Mouse (Mus musculus) ovary, postnatal 36 days (tissue): ENCODE measurements at regions not wholly inside any gene's neighbourhood (a gene's known extent, or its start where the extent isn't known, plus 50 kb on each side); places are given as distances from the start of the nearest gene placed in this dataset.

Source experiments
- DNase-seq: peaks from one replicate; pipeline ENCODE4 v3.0.0; 2022; ENCODE audit warnings: low spot score, mixed read lengths

DNA sequence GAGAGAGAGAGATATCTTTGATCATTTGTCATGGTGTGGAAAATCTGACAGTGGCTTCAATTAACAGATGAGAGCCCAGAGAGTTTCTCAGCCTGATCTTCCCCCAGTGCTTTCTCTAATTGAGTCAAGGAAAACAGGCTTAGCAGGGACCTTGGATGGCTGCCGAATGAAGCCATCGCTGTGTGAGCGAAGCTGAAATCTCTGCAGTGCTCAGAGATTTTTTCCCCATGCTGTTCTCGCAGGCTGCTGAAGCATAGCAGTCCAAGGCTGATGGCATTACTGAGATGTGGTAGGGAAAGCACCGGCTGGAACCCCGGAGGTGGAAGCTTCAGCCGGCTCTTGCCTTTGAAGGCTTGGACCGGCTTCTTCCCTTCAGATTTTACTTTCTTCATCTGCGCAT lies 455.1 kb downstream of the Slc4a3 start:
- no peak for DNase-seq

DNA sequence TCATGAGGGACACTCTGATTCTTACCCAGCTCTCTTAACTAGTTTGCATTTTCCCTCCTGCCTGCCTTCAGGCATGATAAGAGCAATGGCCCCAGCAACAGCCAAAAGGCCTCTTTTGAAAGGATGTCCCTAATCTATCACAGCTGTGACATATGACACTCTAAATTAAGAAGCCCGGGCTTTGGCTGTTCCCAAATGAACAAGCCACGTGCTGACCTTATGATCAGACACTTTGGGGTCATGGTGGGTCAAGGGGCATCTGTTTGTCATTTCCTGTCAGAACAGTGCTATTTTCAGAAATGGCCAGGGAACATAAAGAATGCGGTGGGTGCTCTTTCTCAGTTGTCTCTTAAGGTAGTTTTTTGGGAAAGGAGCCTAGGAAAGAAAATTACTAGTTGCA lies 463.5 kb downstream of the Slc4a3 start:
- DNase-seq = no peak

DNA sequence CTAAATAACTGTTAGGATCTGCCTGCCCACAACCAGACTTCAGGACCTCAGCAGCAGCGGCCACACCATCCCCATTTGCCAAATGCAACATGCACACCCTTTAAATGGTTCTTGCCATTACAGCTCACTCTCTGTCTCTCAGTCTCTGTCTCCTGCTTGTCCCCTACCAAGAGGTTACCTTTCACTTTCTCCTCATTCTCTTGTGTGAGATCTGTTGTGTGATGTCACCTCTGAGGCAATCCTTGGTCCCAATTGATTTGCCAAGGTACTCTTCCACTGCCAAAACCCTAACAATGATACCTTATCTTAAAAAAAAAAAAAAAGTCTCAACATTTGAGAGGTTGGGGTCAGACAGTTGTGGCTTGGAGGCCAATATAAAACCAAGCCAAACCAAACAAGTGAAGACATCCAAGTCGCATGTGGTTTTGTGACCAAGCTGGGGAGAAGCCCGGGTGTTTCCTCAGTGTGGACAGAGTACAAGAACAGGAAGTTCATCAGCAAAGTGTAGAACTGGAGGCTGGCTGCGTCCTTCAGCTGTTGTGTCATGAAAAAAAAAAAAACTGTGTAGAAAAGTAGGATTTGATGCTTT lies 464.2 kb downstream of the Slc4a3 start:
- DNase-seq = no peak

DNA sequence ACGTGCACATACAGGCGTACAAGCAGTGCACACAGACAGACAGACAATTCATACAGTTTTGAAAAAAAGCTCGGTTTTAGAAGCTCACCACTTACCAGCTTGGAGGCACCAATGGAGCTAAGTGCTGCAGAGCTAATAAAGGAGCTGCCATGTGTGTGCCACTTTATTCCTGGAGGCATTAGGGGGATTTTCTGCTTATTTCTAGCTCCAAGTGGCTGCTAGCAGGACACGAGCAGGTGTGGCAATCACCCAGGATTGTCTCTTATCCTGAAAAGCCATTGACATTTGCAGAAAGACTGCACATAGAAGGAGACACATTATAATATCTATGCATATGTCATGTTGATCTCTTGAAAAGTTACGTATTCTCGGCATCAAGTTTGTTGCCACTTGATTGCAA lies 472.5 kb downstream of the Slc4a3 start:
- no peak for DNase-seq

DNA sequence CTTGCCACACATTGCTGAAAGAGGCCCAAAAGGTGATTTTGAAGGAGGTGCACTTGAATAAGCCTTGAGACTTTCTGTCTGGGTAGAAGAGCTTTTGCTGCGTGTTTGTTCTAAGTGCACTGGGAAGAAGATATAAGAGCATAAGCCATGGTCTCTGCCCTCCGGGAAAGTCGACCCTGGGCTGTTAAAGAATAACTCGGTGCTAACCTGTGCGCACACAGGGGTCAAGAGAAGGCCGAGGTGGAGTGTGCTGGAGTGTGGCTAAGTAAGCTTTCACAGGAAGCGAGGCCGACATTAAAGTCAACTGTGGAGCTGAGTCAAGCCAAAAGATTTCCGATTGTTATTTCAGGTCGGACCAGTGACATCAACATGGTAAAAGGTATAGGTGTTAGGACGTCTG lies 473.0 kb downstream of the Slc4a3 start:
- no peak for DNase-seq

DNA sequence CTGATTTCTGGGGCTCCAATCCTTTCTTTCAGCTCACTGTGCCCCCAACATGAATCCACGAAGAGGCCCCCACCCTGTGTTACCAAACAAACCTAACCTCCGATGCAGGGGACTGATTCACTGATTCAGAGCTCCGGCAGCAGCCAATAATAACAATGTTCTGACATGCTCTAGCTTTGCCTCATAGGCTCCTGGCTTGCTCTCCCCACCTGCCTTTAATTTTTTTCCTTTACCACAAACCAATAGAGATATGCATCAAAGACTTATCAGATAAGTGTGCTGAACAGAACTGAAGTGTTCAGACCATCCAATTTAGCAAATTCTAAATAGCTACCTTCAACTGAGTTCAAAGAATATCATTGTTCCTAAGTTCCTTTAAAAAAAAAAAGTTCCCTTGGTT lies 478.6 kb downstream of the Slc4a3 start:
- no peak for DNase-seq

DNA sequence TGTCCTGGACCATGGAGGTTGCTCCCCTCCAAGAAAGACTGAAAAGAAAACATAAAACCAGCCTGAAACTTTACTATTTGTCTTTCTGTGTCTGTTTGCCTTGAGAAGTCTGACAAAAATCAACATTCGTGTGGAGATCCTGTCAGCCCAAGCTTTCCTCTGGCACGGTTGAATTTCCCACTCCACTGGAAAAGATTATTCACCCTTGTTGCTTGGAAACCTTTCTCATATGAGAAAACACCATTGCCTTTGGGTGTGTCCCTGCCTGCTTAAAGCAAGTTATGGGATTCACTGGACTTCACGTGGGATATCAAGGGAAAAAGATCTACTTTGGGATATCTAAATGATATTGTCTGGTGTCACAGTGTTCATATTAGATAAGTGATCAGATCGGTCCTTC lies 479.3 kb downstream of the Slc4a3 start:
- no peak for DNase-seq

DNA sequence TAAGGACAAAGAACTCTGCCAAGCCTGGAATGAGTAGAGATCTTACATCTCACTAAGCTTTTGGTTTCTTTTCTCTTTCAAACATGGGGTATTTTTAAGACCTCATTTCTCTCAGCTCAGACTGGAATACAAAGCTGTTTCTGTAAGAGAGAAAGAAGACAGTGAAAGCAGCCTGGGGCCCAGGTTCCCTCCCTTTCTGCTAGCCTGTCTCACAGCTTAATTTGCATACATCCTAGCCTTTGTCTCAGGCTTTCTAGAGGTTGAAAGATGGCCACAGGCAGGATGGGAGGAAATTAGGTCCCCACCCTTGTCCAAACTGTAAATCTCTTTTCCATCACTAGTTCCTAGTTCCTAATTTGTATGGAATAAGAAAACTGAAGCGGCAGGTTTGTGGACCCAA lies 483.0 kb downstream of the Slc4a3 start:
- no peak for DNase-seq

DNA sequence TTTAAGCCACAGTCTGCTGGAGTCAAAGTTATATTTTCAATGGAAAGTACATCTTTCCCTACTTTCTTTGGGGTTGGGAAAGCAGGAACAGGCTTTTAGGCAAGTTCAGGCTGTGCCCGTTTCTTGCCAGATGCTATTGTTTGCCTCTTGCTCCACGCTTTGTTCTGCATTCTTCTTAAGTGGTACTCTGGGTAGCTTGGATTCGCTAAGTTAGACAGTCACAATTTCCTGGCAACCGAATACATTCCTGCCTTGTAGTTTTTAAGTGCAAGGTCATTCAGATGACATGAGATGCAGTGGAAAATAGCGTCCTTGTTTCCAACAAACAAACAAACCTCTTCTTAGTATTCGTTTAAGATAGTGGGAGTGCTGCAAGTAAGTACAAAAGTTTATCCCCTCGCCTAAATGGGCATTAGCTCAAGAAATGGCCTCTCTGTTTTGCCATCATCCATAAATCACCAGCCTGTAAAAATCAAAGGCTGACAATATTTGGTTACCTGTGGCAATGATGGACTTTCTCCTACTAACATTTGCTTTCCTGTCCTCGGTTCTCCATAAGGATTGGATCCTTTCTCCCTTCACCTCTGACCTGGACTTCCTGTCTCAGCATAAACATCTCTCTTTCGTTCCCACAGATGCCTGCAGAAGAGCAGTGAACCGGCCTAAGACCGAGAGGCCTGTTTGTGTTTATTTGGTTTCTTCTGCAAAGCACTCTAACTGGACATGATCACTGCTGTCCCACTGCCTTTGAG lies 485.3 kb downstream of the Slc4a3 start:
- DNase-seq = no peak

DNA sequence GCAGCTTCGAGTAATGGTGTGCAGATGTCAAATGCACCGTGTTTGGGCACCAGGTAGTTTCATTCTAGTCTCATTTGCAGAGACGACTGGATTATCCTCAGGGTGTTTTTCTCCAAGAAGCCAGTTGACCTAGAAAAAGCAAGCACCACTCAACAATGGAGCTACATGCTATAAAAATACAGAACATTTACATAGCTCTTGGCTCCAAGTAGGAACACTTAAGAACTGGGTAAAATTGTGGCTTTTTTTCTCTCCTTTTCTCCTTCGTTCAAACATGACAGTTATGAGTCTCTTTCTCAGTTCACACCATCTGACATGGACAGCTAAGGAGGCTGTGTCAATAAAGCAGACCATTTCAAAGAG lies 485.8 kb downstream of the Slc4a3 start:
- no peak for DNase-seq

DNA sequence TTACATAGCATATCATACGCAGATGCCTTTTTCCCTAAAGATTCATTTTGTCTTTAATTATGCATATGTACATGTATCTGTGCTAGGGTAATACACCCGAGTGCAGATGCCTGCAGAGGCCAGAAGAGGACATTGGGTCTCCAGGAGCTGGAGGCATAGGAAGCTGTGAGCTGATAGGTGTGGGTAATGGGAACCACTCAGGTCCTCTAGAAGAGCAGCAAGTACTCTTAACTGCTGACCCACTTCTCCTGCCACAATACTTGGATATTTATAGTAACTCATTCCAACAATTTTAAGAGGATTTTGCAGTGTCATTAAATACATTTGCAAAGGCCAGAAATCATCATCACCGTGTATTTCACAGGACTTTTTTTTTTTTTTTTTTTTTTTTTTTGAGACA lies 486.6 kb downstream of the Slc4a3 start:
- no peak for DNase-seq

DNA sequence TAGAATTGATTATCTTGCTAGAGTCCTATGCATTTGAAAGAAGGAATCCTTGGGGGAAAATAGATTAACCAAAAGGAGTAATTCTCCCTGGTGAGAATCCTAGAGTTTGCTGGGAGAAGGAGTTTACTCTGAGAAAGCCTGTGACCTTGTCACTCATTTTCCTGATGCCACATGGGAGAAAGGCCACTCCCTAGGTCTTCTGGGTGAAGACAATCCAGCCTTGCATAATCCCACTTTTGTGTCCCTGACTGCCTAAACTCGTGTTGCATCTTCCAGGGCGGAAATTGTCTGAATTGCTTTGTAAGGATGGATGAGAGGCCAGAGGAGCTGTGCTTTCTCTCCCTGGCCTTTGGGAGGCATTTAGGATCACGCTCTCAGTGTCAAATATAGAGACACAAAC lies 490.2 kb downstream of the Slc4a3 start:
- no peak for DNase-seq

DNA sequence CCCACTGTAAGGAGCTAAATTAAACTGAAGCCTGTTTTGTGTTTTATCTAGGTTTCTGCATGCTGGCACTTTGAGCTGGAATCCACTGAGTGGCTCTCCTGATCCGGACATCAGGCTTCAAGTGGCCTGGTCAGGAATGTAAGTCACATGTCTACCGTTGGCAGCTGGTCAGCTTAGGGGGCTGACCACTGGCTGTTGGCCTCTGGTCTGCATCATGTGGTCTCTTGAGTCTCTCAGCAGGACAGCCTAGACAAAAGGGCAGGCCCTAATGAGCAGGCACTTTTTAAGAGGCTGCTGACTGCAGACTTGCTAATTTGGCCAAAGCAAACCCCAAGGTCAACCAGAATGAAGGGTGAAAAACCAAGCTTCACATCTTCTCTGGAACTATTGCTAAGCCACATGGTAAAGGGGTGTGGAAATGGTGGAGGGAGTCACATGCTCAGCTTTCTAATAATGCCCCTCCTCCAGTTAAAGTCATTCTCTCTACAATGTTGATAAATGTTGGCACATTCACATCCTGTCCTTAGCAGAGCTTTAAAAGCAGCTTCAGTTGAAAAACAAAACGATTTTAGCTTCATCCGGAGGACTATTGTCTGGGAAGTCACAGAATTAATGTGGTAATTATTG lies 493.1 kb downstream of the Slc4a3 start:
- peak; percentile 17 for DNase-seq

DNA sequence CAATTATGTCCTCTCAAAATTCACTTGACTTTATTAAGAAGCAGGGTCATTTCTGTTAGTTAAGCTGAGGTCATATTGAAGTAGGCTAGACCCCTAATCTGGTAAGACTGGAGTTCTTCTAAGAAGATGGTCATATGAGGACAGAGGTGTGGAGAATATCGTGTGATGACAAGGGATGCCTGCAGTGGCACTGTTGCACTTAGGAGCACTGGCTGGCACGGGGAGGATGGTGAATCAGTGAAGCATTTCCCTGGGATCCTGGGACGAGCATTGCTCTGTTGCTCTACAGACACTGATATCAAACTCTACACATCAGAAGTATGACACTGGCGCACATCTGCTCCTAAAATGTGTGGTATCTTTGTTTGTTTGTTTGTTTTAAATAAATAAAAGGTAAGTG lies 493.6 kb downstream of the Slc4a3 start:
- no peak for DNase-seq

DNA sequence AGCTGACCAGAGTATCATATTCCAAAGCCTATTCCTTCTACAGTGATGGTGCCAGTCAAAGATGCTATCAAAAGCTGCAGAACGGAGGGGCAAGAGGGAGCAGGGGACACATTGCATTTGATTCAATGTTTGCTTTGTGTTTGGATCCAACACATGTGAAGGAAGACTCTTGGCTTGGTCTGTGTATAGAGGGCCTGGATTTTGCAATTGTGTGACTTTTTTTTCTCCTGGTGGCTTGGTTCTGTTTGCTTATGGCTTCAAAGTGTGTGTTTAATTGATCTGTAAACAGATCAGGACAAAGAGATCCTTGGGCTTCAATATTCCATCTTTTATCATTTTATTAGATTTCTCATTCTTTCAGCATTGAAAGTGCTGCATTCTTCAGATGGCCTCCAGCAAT lies 504.2 kb downstream of the Slc4a3 start:
- DNase-seq = no peak

DNA sequence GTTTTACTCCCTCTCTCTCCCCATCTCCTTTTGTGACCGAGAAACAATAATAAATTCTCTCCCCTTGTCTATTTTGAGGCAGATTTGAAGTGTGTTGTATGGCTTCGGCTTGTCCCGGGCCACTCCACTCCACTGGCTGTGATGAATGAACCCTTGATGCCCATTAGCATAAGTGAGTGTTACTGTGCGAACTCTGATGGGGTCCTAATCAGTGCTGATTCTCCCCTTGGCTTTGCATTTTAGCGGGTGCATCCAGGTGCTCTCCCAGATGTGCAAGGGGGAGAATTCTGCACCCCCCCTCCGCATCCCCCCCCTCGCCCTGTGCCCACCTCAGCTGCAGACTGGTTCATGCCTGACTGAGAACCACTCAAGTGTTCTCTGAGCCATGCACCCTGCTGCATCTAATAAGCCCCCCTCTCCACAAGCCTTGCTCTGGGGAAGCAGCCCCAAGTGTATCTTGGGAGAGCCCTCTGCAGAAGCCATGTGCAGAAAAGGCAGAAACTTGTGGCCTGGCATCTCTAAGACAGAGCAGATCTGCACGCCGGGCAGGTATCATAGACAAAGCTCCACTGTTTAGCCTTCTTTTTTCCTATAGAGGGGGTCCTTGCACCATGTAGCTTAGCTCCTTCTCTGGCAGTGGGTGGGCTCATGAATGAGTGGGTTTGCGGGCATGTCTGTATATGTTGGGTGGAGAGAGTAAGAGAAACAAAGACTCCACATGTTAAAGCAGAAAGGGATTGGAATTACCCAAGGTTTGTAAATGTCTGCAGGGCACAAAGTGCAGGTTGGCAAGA lies 507.5 kb downstream of the Slc4a3 start:
- DNase-seq = no peak

DNA sequence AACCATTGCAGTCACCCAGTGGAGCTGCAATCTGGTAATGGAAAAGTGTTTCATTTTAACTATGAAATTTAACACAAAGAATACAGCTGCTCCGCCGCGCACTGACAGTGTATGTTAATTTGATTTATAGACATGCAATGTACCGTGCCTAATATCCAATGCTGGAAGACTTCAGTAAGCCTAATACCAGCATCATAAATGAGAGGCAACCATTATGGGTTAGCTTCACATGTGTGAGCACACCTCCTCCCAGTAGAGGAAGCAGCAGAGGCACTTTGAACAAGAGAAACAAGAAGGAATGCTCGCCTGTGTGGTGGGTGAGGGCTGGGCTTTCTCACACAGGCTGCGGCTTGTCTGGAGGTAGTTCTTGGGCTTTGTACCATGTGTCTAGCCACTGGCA lies 519.7 kb downstream of the Slc4a3 start:
- DNase-seq = no peak

DNA sequence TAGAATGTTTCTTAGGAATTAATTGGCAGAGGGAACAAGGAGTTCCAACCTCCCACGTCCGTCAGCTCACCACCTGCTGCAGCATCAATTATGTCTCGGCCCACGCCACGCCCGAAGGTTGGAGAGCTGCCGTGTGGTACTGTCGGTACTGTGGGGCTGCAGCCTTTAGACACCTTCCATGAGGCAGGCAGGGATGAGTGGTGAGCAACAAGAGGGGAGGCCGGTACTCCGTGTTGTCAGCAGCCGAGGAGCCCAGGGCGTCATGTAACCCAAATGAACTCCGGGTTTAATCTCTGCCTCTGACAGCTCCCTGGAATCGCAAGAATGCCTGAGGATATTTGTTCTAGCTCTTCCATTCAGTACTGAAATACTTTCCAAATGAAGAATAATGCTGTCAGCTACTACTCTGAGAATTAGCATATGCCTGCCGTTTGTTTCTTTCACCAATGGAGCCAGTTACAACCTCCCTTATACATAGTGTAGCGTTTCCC lies 524.8 kb downstream of the Slc4a3 start:
- peak; percentile 14 for DNase-seq

DNA sequence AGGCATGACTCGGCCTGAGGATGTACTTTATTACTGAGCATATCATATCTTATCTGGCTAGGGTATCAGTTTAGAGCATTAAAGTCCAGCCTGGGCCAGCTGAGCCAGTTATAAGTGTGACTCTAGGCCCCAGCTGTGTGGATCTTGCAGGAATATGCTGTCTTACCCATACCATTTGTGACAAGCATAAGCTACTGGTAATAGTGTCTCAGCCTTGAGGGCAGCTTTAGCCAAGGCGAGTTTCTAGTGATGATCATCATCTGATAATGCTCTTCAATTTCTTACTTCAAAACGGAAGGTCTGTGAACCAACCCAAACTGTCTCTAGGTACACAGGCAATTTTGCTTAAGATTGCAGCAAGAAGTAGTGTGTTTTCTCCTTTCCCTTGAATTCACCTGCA lies 529.1 kb downstream of the Slc4a3 start:
- no peak for DNase-seq

DNA sequence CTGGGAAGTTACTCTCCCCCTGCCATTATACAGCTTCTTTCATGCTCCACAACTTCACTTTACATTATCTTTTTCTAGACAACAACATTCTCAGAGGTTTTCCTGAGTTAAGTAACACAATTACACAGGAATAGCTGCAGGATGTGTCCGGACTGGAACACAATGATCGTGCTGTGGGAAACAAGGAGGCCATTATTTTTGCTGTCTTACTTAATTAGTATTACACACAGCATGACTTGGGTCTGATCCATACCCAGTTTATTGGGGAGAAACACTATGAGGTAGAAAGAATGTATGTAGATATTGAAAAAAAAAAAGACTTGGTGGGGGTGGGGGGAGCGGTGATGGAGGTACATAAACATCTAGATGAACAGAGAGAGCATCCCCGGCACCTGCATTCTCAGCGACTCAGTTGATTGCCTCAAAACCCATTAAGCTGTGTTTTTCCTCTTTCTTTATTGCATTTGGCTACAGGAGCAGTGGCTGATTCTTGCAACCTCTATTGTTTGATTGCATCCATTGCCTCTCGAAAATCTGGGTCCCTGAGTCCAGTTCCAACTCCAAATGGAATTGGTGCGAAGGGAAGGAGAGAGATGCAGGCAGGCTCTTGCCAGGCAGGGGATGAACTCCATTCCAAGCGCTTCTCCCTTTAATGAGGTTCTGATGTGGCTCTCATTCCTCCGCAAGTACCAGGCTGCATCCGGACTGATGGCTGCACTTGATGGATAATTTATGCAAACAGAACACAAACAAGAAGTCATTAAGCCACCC lies 529.8 kb downstream of the Slc4a3 start:
- DNase-seq = no peak

DNA sequence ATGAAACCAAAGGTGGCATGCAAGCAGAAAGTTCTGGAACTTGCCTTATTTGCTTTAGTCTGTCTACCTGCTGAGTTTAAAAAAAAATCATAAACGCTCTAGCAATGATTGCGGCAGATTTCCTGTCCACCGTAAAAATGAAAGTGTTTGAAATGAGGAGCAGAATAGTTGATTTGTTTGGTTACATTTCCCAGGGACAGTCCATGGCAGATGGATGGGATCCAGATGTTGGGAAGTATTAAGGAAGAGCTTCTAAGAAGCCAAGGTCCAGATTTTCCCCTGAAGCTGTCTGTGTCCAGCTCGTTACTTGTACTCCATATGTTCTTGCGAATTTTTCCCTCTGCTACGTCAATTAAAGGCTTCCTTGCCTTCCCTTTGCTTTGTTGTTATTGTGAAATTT lies 534.2 kb downstream of the Slc4a3 start:
- DNase-seq = no peak

DNA sequence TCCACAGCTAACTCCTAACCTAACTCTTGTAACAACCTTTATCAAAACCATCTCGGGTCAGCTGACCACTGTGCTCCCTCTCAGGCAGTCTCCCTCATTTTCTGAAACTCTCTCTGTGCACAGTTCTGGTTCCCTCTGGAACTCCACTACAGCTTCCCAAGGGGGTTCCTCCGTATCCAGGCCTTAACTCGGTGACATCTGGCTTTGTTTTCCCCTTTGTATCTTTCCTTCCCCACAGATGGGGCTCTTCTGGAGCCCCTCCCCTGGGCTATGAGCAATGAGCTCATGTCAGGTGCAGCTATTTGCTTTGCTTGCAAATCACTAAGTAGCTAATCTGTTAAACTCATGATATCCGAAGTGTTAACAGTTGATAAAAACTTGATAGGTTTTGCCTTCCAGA lies 535.6 kb downstream of the Slc4a3 start:
- no peak for DNase-seq
